Mouse (Mus musculus): ENCODE data around the gene Ddx23. TPM values are rescaled to one million over a fixed set of nuclear protein-coding genes. Genes with fewer than 3 reads are reported as not detected.

Ddx23 gene
- polyA plus RNA-seq, 1 experiment from 2014 or later = 22.0 TPM

DNA sequence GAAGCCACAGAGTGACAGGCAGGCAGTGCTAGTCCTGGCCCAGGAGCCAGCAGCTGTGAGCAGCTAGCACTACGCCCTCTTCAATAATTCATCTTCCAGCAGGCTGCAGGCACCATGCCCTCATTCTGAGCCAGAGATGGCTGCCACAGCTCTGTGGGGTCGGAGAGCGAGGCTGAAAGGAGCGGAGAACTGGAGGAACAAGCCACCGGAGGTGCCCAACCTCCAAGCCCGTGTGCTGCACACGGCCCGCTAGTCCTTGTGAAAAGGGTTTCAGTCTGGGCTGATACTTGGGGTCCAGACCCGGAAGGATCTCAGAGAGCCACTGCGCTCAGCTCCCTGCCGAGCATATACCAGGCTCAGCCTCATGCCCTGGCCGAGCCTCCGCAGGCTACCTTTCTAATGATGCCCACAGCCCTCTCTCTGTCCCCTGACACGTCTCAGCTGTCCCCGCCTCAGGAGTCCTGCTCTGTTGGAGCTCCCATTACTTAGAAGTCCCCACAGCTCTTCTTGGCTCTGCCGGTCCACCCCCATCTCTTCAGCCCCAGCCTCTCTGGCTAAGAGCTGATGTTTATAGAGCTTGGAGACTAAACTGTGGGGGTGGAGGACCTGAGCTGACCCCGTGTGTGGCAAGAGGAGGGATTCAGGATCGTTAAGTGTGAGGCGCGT lies 34.0 kb downstream of the Ddx23 start:
- H3K27ac ChIP-seq (replicated peaks; ENCODE audit: low read depth, low read length) = no peak overlapping the region

DNA sequence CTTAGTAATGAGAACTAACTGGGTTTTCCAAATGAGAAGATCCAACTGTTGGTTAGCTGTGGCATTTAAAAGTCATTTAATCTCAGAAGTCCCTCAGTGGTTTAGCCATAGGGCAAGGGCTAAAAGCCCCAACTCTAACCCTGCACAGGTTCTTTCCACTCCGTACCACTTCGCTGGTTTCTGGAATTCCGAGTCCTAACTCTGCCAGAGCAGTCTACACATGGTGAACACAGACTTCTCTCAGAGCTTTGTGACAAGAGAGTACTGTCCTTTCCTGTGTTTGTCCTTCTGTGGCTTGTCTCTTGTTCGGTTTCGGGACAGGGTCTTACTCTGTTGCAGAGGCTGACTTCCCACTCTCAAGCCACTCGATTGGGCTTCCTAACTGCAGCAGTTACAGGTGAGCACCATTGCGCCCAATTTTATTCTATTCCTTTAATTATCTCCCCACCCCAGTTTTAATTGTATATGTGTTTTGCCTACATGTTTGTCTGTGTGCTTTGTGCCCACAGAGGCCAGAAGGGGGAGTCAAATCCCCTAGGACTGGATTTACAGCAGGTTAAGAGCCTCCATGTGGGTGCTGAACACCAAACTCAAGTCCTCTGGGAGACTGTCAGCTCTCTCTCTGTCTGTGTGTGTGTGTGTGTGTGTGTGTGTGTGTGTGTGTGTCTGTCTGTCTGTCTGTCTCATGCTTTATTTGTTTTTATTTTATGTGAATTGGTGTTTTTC lies 36.0 kb downstream of the Ddx23 start:
- no peak overlapping the region for H3K27ac ChIP-seq (replicated peaks; ENCODE audit: low read depth, low read length)
- no peak overlapping the region for H3K4me2 ChIP-seq (ENCODE audit: low read depth, low read length)
- ATAC-seq (replicated peaks; ENCODE audit: insufficient number of reproducible peaks, low FRiP score, low TSS enrichment, low read depth) = no peak
- no peak overlapping the region for H3K9ac ChIP-seq (replicated peaks; ENCODE audit: low read length)
- 71% methylated on average over 7 of the region's 7 CpGs for WGBS
- H3K36me3 ChIP-seq (replicated peaks; ENCODE audit: control insufficient read depth, insufficient read depth, low read depth, low read length) = no peaks in the 10 kb centered on the region
- DNase-seq (ENCODE audit: low spot score) = no peak
- peaks cover 12% of the 10 kb centered on the region for H3K27me3 ChIP-seq (ENCODE audit: control insufficient read depth, insufficient read depth, low read length)
- peaks cover 3% of the 10 kb centered on the region; the same call in 1 of the 2 replicates for H3K4me1 ChIP-seq (ENCODE audit: control insufficient read depth, insufficient read depth, low read length)
- no peaks in the 10 kb centered on the region for H3K9me3 ChIP-seq (replicated peaks; ENCODE audit: control insufficient read depth, low read length)
- no peak overlapping the region for H3K4me3 ChIP-seq (ENCODE audit: low read depth, low read length)

More for the DNA sequence above, 34.0 kb downstream of the Ddx23 start:
- no peaks in the 10 kb centered on the region for H3K36me3 ChIP-seq (replicated peaks; ENCODE audit: control insufficient read depth, insufficient read depth, low read depth, low read length)
- 10% methylated on average over 20 of the region's 20 CpGs for WGBS
- ATAC-seq (replicated peaks; ENCODE audit: insufficient number of reproducible peaks, low FRiP score, low TSS enrichment, low read depth) (no peak), DNase-seq (ENCODE audit: low spot score) (peak; percentile 65)
- H3K4me2 ChIP-seq (ENCODE audit: low read depth, low read length) = peak overlapping the region; percentile 22; the same call in 1 of the 2 replicates
- H3K9me3 ChIP-seq (replicated peaks; ENCODE audit: control insufficient read depth, low read length) = no peaks in the 10 kb centered on the region
- H3K9ac ChIP-seq (replicated peaks; ENCODE audit: low read length) = peak overlapping the region; percentile 52
- H3K4me1 ChIP-seq (ENCODE audit: control insufficient read depth, insufficient read depth, low read length) = peaks cover 3% of the 10 kb centered on the region; the same call in 1 of the 2 replicates
- peaks cover 12% of the 10 kb centered on the region for H3K27me3 ChIP-seq (ENCODE audit: control insufficient read depth, insufficient read depth, low read length)
- no peak overlapping the region for H3K4me3 ChIP-seq (ENCODE audit: low read depth, low read length)

- peaks cover 3% of the 10 kb centered on the region; the same call in 1 of the 2 replicates for H3K4me1 ChIP-seq (ENCODE audit: control insufficient read depth, insufficient read depth, low read length)
Measured at GRCm38 (mm10) chr15:98626078-98626477, 36.6 kb downstream of the Ddx23 start.

DNA sequence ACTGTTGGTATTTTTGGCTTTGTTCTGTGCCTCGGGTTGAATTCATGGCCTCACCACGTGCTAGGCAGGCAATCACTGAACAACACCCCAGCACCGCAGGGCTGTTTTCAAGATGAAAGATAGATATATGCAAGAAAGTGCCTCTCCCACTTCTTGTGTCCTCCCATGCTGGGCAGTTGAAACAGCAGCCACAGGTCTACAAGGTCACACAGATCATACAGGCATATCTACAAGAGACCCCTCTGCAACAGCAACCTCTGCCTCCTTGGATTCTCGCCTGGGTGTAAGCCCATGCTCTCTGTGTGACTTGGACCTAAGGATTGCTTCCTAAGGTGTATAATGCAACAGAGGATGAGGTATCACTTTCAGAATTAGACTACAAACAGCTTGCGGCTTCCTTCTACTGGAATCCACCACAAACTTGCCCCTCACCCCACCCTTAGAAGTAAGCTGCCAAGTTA lies 39.3 kb downstream of the Ddx23 start:
- 58% methylated on average over 5 of the region's 5 CpGs for WGBS
- Histone ChIP-seq H3K9me3 (replicated peaks; ENCODE audit: control insufficient read depth, low read length) (no peaks in the 10 kb centered on the region), H3K4me2 (ENCODE audit: low read depth, low read length) (no peak overlapping the region), H3K27me3 (ENCODE audit: control insufficient read depth, insufficient read depth, low read length) (peaks cover 3% of the 10 kb centered on the region; the same call in 1 of the 2 replicates), H3K4me1 (ENCODE audit: control insufficient read depth, insufficient read depth, low read length) (no peaks in the 10 kb centered on the region), H3K4me3 (ENCODE audit: low read depth, low read length) (no peak overlapping the region), H3K9ac (replicated peaks; ENCODE audit: low read length) (no peak overlapping the region), H3K27ac (replicated peaks; ENCODE audit: low read depth, low read length) (no peak overlapping the region), H3K36me3 (replicated peaks; ENCODE audit: control insufficient read depth, insufficient read depth, low read depth, low read length) (no peaks in the 10 kb centered on the region)
- ATAC-seq (replicated peaks; ENCODE audit: insufficient number of reproducible peaks, low FRiP score, low TSS enrichment, low read depth) (no peak), DNase-seq (ENCODE audit: low spot score) (no peak)

More at GRCm38 (mm10) chr15:98626078-98626477, 36.6 kb downstream of the Ddx23 start:
- H3K4me3 ChIP-seq (ENCODE audit: low read depth, low read length) = no peak overlapping the region
- no peak overlapping the region for H3K27ac ChIP-seq (replicated peaks; ENCODE audit: low read depth, low read length)
- no peak overlapping the region for H3K4me2 ChIP-seq (ENCODE audit: low read depth, low read length)
- WGBS = 38% methylated on average over 8 of the region's 8 CpGs
- no peak for ATAC-seq (replicated peaks; ENCODE audit: insufficient number of reproducible peaks, low FRiP score, low TSS enrichment, low read depth)
- DNase-seq (ENCODE audit: low spot score) = no peak
- no peaks in the 10 kb centered on the region for H3K9me3 ChIP-seq (replicated peaks; ENCODE audit: control insufficient read depth, low read length)
- no peaks in the 10 kb centered on the region for H3K36me3 ChIP-seq (replicated peaks; ENCODE audit: control insufficient read depth, insufficient read depth, low read depth, low read length)
- H3K27me3 ChIP-seq (ENCODE audit: control insufficient read depth, insufficient read depth, low read length) = peaks cover 11% of the 10 kb centered on the region
- H3K9ac ChIP-seq (replicated peaks; ENCODE audit: low read length) = no peak overlapping the region

DNA sequence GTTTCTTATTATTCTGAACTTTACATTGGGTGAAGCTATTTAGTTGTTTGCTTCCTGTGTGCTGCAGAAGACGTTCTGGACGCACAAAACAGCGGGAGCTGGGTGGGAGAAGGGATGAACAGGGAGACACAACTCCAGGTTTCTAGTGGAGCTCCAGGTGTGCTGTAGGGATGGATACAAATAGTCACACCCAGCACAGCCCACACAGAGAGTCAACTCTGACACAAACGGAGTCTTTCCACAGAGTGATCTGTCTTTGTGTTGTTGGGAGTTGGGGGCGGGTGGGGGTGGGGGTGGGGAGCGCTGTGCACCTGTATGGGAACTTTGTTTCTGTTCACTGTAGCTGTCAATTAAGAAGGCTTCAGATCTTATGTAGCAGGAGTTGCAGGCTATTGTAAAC lies 40.0 kb downstream of the Ddx23 start:
- Histone ChIP-seq H3K27ac (replicated peaks; ENCODE audit: low read depth, low read length) (no peak overlapping the region), H3K9me3 (replicated peaks; ENCODE audit: control insufficient read depth, low read length) (no peaks in the 10 kb centered on the region), H3K4me1 (ENCODE audit: control insufficient read depth, insufficient read depth, low read length) (no peaks in the 10 kb centered on the region), H3K36me3 (replicated peaks; ENCODE audit: control insufficient read depth, insufficient read depth, low read depth, low read length) (no peaks in the 10 kb centered on the region), H3K4me3 (ENCODE audit: low read depth, low read length) (no peak overlapping the region), H3K9ac (replicated peaks; ENCODE audit: low read length) (no peak overlapping the region), H3K27me3 (ENCODE audit: control insufficient read depth, insufficient read depth, low read length) (no peaks in the 10 kb centered on the region), H3K4me2 (ENCODE audit: low read depth, low read length) (no peak overlapping the region)
- DNase-seq (ENCODE audit: low spot score) (no peak), ATAC-seq (replicated peaks; ENCODE audit: insufficient number of reproducible peaks, low FRiP score, low TSS enrichment, low read depth) (no peak)
- 16% methylated on average over 6 of the region's 6 CpGs for WGBS

GRCm38 (mm10) chr15:98622199-98622598 lies 40.5 kb downstream of the Ddx23 start:
- Histone ChIP-seq H3K36me3 (replicated peaks; ENCODE audit: control insufficient read depth, insufficient read depth, low read depth, low read length) (no peaks in the 10 kb centered on the region), H3K9me3 (replicated peaks; ENCODE audit: control insufficient read depth, low read length) (no peaks in the 10 kb centered on the region), H3K4me2 (ENCODE audit: low read depth, low read length) (no peak overlapping the region), H3K9ac (replicated peaks; ENCODE audit: low read length) (no peak overlapping the region; the same call in 1 of the 2 replicates), H3K4me1 (ENCODE audit: control insufficient read depth, insufficient read depth, low read length) (no peaks in the 10 kb centered on the region), H3K4me3 (ENCODE audit: low read depth, low read length) (no peak overlapping the region), H3K27me3 (ENCODE audit: control insufficient read depth, insufficient read depth, low read length) (no peaks in the 10 kb centered on the region), H3K27ac (replicated peaks; ENCODE audit: low read depth, low read length) (no peak overlapping the region)
- no peak for ATAC-seq (replicated peaks; ENCODE audit: insufficient number of reproducible peaks, low FRiP score, low TSS enrichment, low read depth)
- WGBS = 9% methylated on average over 7 of the region's 7 CpGs
- no peak for DNase-seq (ENCODE audit: low spot score)

- 1% methylated on average over 12 of the region's 12 CpGs for WGBS
- Histone ChIP-seq H3K36me3 (replicated peaks; ENCODE audit: control insufficient read depth, insufficient read depth, low read depth, low read length) (no peaks in the 10 kb centered on the region), H3K9ac (replicated peaks; ENCODE audit: low read length) (0 out of 2 replicates have a peak overlapping the region, but pooled peaks have one; percentile 7), H3K4me1 (ENCODE audit: control insufficient read depth, insufficient read depth, low read length) (no peaks in the 10 kb centered on the region; the same call in 1 of the 2 replicates), H3K9me3 (replicated peaks; ENCODE audit: control insufficient read depth, low read length) (no peaks in the 10 kb centered on the region), H3K4me3 (ENCODE audit: low read depth, low read length) (no peak overlapping the region), H3K27me3 (ENCODE audit: control insufficient read depth, insufficient read depth, low read length) (no peaks in the 10 kb centered on the region), H3K27ac (replicated peaks; ENCODE audit: low read depth, low read length) (no peak overlapping the region), H3K4me2 (ENCODE audit: low read depth, low read length) (peak overlapping the region; percentile 2; the same call in 1 of the 2 replicates)
- DNase-seq (ENCODE audit: low spot score) = peak; percentile 92
- ATAC-seq (replicated peaks; ENCODE audit: insufficient number of reproducible peaks, low FRiP score, low TSS enrichment, low read depth) = no peak
Measured at GRCm38 (mm10) chr15:98617176-98617537, 45.5 kb downstream of the Ddx23 start.
